Mouse (Mus musculus) hindbrain, embryonic 11.5 days (tissue): ENCODE results near the gene Itln1. TPM values are rescaled to one million over a fixed set of nuclear protein-coding genes. Genes with fewer than 3 reads are reported as not detected.

ENCODE experiments used
- ATAC-seq: fragments of 200-750 bp; cut with Nextera tagmentation; 2 replicates; pipeline ENCODE4 v1.8.0; 2017; ENCODE audit warnings: mild to moderate bottlenecking, moderate TSS enrichment, moderate library complexity; ENCODE audit not compliant: low FRiP score
- DNase-seq: peaks from one replicate; pipeline ENCODE4 v3.0.0-alpha.2; 2015; ENCODE audit warnings: low spot score
- H3K27ac ChIP-seq: fragments of 300-500 bp; sonication (generic); 2 replicates; pipeline ENCODE4 v1.5.1; 2014; ENCODE audit warnings: mild to moderate bottlenecking, low read depth, low read length
- H3K27me3 ChIP-seq: fragments of 300-500 bp; sonication (generic); 2 replicates; pipeline ENCODE4 v1.6.1; 2014; ENCODE audit warnings: mild to moderate bottlenecking, low read length, moderate library complexity, mixed read lengths; ENCODE audit not compliant: control insufficient read depth, insufficient read depth
- H3K36me3 ChIP-seq: fragments of 300-500 bp; sonication (generic); 2 replicates; pipeline ENCODE4 v1.6.1; 2014; ENCODE audit warnings: mild to moderate bottlenecking, low read length, moderate library complexity, mixed read lengths; ENCODE audit not compliant: control insufficient read depth, insufficient read depth
- H3K4me1 ChIP-seq: fragments of 300-500 bp; sonication (generic); replicated peaks from 2 replicates; pipeline ENCODE4 v1.6.1; 2014; ENCODE audit warnings: low read length, mixed read lengths; ENCODE audit not compliant: control insufficient read depth, insufficient read depth
- H3K4me2 ChIP-seq: fragments of 300-500 bp; sonication (generic); replicated peaks from 2 replicates; pipeline ENCODE4 v1.6.1; 2014; ENCODE audit warnings: mild to moderate bottlenecking, low read depth, low read length
- H3K4me3 ChIP-seq: fragments of 300-500 bp; sonication (generic); 2 replicates; pipeline ENCODE4 v1.5.1; 2014; ENCODE audit warnings: low read depth, low read length
- H3K9ac ChIP-seq: fragments of 300-500 bp; sonication (generic); 2 replicates; pipeline ENCODE4 v1.6.1; 2014; ENCODE audit warnings: low read depth, low read length
- H3K9me3 ChIP-seq: fragments of 300-500 bp; sonication (generic); 2 replicates; pipeline ENCODE4 v1.6.1; 2016; ENCODE audit warnings: low read length; ENCODE audit not compliant: control insufficient read depth
- WGBS: fragments of 180-500 bp; shearing (Covaris S2); extraction: QIAGEN DNeasy Blood & Tissue Kit; methylation state at CpG from one replicate; pipeline ENCODE4 v1.1.7; 2014; 5-methylcytosine and 5-hydroxymethylcytosine counted together
- polyA plus RNA-seq: library from polyadenylated mRNA; unstranded; fragments of >200 nt; fragmentation: Nextera tagmentation; extraction: Ambion mirVana; gene quantifications from 2 replicates; pipeline ENCODE4 v1.2.1, GENCODE M21; 2014

Itln1 gene
- not detected in 2 replicates for polyA plus RNA-seq

GRCm38 (mm10) chr1:171535194-171535593 is at the start of gene Itln1:
TSS of gene Itln1 (minus strand) at chr1:171535294.
- ATAC-seq (no peak), DNase-seq (no peak)
- Histone ChIP-seq H3K4me2 (no peak within 1 kb of the TSS), H3K27ac (no peak within 1 kb of the TSS), H3K27me3 (no peaks in the 10 kb centered on the region), H3K4me1 (no peaks in the 10 kb centered on the region), H3K36me3 (no peaks in the 10 kb centered on the region), H3K9ac (no peak within 1 kb of the TSS), H3K4me3 (no peak within 1 kb of the TSS), H3K9me3 (no peaks in the 10 kb centered on the region; the same call in 1 of the 2 replicates)
- 100% methylated on average over 1 of the region's 1 CpGs for WGBS

DNA sequence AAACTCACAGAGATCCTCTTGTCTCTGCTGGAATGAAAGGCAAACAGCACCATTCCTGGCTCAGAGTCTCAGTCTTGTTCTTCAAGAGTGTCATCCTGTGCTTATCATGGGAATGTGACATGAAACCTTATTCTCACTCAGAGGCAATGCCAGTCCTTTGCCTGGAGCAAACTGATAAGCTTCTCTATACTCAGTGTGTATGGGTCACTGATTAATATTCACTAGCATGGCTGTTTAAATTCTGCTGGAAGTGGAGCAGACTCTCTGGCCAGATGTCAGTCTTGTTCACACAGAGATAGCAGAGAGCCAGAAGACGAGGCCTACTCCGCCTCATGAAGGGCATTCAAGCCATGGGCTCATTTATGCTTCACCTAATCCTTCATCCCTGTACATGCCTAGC is 49.5 kb upstream of the Itln1 start:
- Histone ChIP-seq H3K4me3 (no peak overlapping the region), H3K4me1 (no peaks in the 10 kb centered on the region), H3K27ac (no peak overlapping the region), H3K4me2 (no peak overlapping the region), H3K27me3 (no peaks in the 10 kb centered on the region), H3K36me3 (no peaks in the 10 kb centered on the region), H3K9me3 (no peaks in the 10 kb centered on the region), H3K9ac (no peak overlapping the region)
- WGBS = 86% methylated on average over 2 of the region's 2 CpGs
- ATAC-seq (no peak), DNase-seq (no peak)

GRCm38 (mm10) chr1:171577168-171577567 is 42.1 kb upstream of the Itln1 start:
- Histone ChIP-seq H3K9ac (no peak overlapping the region), H3K4me3 (no peak overlapping the region), H3K36me3 (no peaks in the 10 kb centered on the region), H3K4me1 (no peaks in the 10 kb centered on the region), H3K27me3 (no peaks in the 10 kb centered on the region), H3K27ac (no peak overlapping the region), H3K9me3 (no peaks in the 10 kb centered on the region), H3K4me2 (no peak overlapping the region)
- ATAC-seq (no peak), DNase-seq (no peak)
- 88% methylated on average over 7 of the region's 7 CpGs for WGBS

DNA sequence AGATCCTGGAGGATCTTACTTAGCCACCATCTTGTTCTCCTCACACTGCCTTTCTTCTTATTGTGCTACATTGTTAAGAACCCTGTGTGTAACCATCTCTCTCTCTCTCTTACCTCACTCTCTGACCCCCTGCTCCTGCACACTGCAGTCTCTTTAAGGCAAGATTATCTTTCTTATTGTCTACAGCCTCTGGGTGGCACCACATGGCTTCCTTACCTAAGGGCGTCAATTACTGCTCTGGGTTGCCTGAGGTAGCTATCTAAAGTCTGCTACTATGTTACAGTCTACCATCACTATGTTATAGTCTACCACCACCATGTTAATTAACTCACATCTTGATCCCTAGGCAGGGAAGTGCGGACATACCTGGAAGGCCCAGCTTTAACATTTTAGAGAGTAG is 33.3 kb upstream of the Itln1 start:
- ATAC-seq (no peak), DNase-seq (no peak)
- Histone ChIP-seq H3K4me3 (no peak overlapping the region), H3K9me3 (no peaks in the 10 kb centered on the region), H3K36me3 (no peaks in the 10 kb centered on the region), H3K4me2 (no peak overlapping the region), H3K27me3 (no peaks in the 10 kb centered on the region), H3K4me1 (no peaks in the 10 kb centered on the region), H3K9ac (no peak overlapping the region), H3K27ac (no peak overlapping the region)
- WGBS = 57% methylated on average over 2 of the region's 2 CpGs

- Histone ChIP-seq H3K9ac (no peak overlapping the region), H3K9me3 (no peaks in the 10 kb centered on the region), H3K27me3 (no peaks in the 10 kb centered on the region), H3K36me3 (no peaks in the 10 kb centered on the region), H3K27ac (no peak overlapping the region), H3K4me1 (no peaks in the 10 kb centered on the region), H3K4me3 (no peak overlapping the region), H3K4me2 (no peak overlapping the region)
- ATAC-seq (peak; percentile 65; the same call in 1 of the 2 replicates), DNase-seq (peak; percentile 74)
- 27% methylated on average over 8 of the region's 8 CpGs for WGBS
These were observed 31.7 kb upstream of the Itln1 start for GRCm38 (mm10) chr1:171566777-171567176.

DNA sequence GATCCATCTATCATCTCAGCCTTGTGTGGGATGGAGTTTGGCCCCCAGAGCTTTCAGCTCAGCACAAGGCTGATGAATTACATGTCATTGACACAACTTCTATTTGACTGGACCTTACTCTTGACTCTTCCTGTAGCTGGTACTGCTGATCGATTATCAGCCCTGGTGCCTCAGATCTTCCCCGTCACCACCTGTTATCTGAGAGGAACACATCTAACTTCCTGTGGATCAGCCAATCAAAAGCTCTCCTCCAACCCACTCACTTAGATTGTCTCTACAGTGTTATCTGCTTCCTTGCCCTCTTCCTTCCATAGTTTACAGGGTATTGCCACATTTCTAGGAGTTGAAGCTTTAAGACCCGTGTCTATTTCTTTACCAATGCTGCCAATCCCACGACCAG is 30.8 kb upstream of the Itln1 start:
- Histone ChIP-seq H3K27ac (no peak overlapping the region), H3K4me2 (no peak overlapping the region), H3K9ac (no peak overlapping the region), H3K4me1 (no peaks in the 10 kb centered on the region), H3K4me3 (no peak overlapping the region), H3K9me3 (no peaks in the 10 kb centered on the region), H3K36me3 (no peaks in the 10 kb centered on the region), H3K27me3 (no peaks in the 10 kb centered on the region)
- WGBS = 83% methylated on average over 4 of the region's 4 CpGs
- DNase-seq (no peak), ATAC-seq (no peak)

DNA sequence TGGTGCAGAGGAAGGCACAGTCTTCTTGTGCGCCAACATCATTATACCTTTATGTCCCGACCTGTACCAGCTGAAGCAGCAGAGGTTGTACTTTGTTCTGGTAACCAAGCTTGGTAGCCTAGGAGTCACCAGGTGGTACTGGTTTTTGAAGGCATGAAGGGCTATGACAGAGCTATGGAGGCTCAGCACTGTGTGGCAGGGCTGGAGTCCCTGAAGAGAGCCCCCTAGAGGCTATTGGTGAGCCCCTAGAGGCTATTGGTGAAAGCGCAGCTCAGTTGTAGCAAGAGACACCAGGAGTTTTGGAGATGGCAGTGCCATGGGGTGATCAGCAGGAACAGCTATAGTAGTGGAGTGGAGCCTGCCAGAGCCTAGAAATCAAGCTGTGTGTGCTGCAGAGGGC is 29.2 kb upstream of the Itln1 start:
- DNase-seq (peak; percentile 49), ATAC-seq (peak; percentile 32; the same call in 1 of the 2 replicates)
- no peaks in the 10 kb centered on the region for H3K27me3 ChIP-seq
- H3K4me2 ChIP-seq = no peak overlapping the region
- 59% methylated on average over 3 of the region's 3 CpGs for WGBS
- H3K9me3 ChIP-seq = no peaks in the 10 kb centered on the region
- no peaks in the 10 kb centered on the region for H3K36me3 ChIP-seq
- no peak overlapping the region for H3K4me3 ChIP-seq
- H3K9ac ChIP-seq = no peak overlapping the region
- H3K4me1 ChIP-seq = no peaks in the 10 kb centered on the region
- no peak overlapping the region for H3K27ac ChIP-seq

- Histone ChIP-seq H3K4me3 (no peak overlapping the region), H3K9me3 (no peaks in the 10 kb centered on the region), H3K4me2 (no peak overlapping the region), H3K36me3 (no peaks in the 10 kb centered on the region), H3K27ac (no peak overlapping the region), H3K27me3 (no peaks in the 10 kb centered on the region), H3K9ac (no peak overlapping the region), H3K4me1 (no peaks in the 10 kb centered on the region)
- 82% methylated on average over 2 of the region's 2 CpGs for WGBS
- ATAC-seq = no peak
- no peak for DNase-seq
These were observed 27.9 kb upstream of the Itln1 start for GRCm38 (mm10) chr1:171563042-171563441.

GRCm38 (mm10) chr1:171561639-171562225 is 26.6 kb upstream of the Itln1 start:
- WGBS = 72% methylated on average over 8 of the region's 11 CpGs
- no peaks in the 10 kb centered on the region for H3K4me1 ChIP-seq
- ATAC-seq = no peak

More at GRCm38 (mm10) chr1:171561639-171562225, 26.6 kb upstream of the Itln1 start:
- Histone ChIP-seq H3K27ac (no peak overlapping the region), H3K9me3 (no peaks in the 10 kb centered on the region), H3K4me3 (no peak overlapping the region), H3K27me3 (no peaks in the 10 kb centered on the region), H3K9ac (no peak overlapping the region), H3K4me2 (no peak overlapping the region), H3K36me3 (no peaks in the 10 kb centered on the region)
- DNase-seq = no peak
